Mouse (Mus musculus): ENCODE measurements around the gene P2rx6. TPM values are rescaled to one million over a fixed set of nuclear protein-coding genes. Genes with fewer than 3 reads are reported as not detected.

Gene P2rx6
- total and polyA plus RNA-seq, 2 experiments from 2014 or later = 2.3 to 5.1 TPM

GRCm38 (mm10) chr16:17529981-17530586, 31.6 kb upstream of the P2rx6 start:
- peak overlapping the region; percentile 99 for H3K27ac ChIP-seq
- H3K36me3 ChIP-seq (ENCODE audit: insufficient read depth, low read length) = peaks cover 24% of the 10 kb centered on the region
- H3K9ac ChIP-seq (replicated peaks; ENCODE audit: low read length) = peak overlapping the region; percentile 70
- H3K27me3 ChIP-seq (ENCODE audit: insufficient read depth, low read length) = no peaks in the 10 kb centered on the region
- peaks cover 14% of the 10 kb centered on the region for H3K4me1 ChIP-seq (ENCODE audit: insufficient read depth, low read length)
- ATAC-seq (peak; percentile 3; the same call in 1 of the 2 replicates), DNase-seq (ENCODE audit: low spot score) (no peak)
- H3K4me3 ChIP-seq (ENCODE audit: low read length) = peak overlapping the region; percentile 54
- 12% methylated on average over 17 of the region's 17 CpGs for WGBS
- no peak for TF ChIP-seq CTCF (IDR thresholded peaks at IDR 0.05; ENCODE audit: low read depth)
- no peaks in the 10 kb centered on the region for H3K9me3 ChIP-seq (ENCODE audit: low read length)
- peak overlapping the region; percentile 63 for H3K4me2 ChIP-seq (ENCODE audit: low read depth, low read length)

DNA sequence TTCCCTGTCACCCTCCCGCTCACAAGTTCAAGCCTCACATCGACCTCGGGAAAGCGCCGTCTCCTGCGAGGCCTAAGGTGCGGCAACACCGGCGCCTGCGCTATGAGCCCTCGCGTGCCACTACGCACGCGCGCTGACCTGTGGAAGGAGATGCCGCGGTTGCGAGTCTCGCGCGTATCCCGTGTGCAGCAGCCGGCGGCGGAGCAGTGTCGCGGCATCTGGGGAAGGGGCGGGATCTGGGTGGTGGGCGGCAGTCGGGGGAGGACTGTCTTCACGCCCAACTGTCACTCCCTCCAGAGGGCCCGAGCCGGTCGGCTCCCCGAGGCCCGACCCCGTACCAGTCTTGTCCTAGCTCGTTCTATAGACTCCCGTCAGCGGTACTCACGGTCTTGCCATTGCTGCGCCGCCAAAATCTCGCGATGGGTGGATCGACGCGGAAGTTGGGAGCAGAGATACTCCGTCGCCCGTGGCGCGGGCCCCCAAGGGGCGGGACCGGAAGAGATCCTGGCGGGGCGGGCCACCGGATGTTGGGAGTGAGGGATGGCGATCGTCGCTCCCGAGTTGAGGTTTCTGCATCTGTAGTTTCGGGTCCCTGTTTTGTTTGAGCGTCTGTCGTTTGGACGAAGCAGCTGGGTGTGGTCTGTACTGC, 30.9 kb upstream of the P2rx6 start, which contains the start of gene Thap7:
Gene Thap7, minus strand, starts transcription at position 497 of the 649 bp plus-strand sequence.
- H3K27ac ChIP-seq = peak within 1 kb of the TSS; percentile 99
- DNase-seq (ENCODE audit: low spot score) (peak; percentile 99), ATAC-seq (peak; percentile 96)
- no peaks in the 10 kb centered on the region for H3K27me3 ChIP-seq (ENCODE audit: insufficient read depth, low read length)
- WGBS = under 1% methylated on average over 67 of the region's 67 CpGs
- H3K4me1 ChIP-seq (ENCODE audit: insufficient read depth, low read length) = peaks cover 14% of the 10 kb centered on the region
- no peaks in the 10 kb centered on the region for H3K9me3 ChIP-seq (ENCODE audit: low read length)
- no peak for TF ChIP-seq CTCF (IDR thresholded peaks at IDR 0.05; ENCODE audit: low read depth)
- peak within 1 kb of the TSS; percentile 63 for H3K4me2 ChIP-seq (ENCODE audit: low read depth, low read length)
- H3K36me3 ChIP-seq (ENCODE audit: insufficient read depth, low read length) = peaks cover 17% of the 10 kb centered on the region
- peak within 1 kb of the TSS; percentile 54 for H3K4me3 ChIP-seq (ENCODE audit: low read length)
- H3K9ac ChIP-seq (replicated peaks; ENCODE audit: low read length) = peak within 1 kb of the TSS; percentile 70

DNA sequence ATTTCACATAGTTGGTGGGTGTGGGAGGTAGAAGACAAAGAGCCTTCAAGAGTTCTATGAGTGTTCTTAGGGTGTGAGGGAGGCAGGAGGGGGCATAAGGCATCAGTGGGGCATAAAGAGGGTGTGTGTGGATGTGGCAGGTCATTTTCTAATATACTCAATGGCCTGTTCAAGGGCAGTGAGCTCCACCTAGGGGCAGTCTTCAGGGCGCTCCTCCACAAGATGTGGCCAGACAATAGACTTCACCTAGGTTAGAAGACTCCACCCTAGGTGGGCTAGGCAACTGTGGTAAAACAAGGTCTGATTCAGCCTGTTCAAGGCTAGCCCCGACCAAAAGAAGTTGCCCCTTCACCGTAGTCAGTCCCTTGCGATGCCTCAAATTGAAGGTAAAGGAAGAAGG, 29.4 kb upstream of the P2rx6 start:
- Histone ChIP-seq H3K9me3 (ENCODE audit: low read length) (no peaks in the 10 kb centered on the region), H3K4me2 (ENCODE audit: low read depth, low read length) (no peak overlapping the region), H3K27ac (no peak overlapping the region), H3K9ac (replicated peaks; ENCODE audit: low read length) (no peak overlapping the region), H3K27me3 (ENCODE audit: insufficient read depth, low read length) (no peaks in the 10 kb centered on the region), H3K4me1 (ENCODE audit: insufficient read depth, low read length) (peaks cover 14% of the 10 kb centered on the region), H3K4me3 (ENCODE audit: low read length) (no peak overlapping the region), H3K36me3 (ENCODE audit: insufficient read depth, low read length) (peaks cover 12% of the 10 kb centered on the region; the same call in 1 of the 2 replicates)
- WGBS = 64% methylated on average over 4 of the region's 4 CpGs
- DNase-seq (ENCODE audit: low spot score) = peak; percentile 19
- peak; percentile 55 for TF ChIP-seq CTCF (IDR thresholded peaks at IDR 0.05; ENCODE audit: low read depth)
- no peak for ATAC-seq

- Histone ChIP-seq H3K27ac (no peak overlapping the region), H3K4me1 (ENCODE audit: insufficient read depth, low read length) (peaks cover 14% of the 10 kb centered on the region), H3K4me3 (ENCODE audit: low read length) (no peak overlapping the region), H3K27me3 (ENCODE audit: insufficient read depth, low read length) (no peaks in the 10 kb centered on the region), H3K9ac (replicated peaks; ENCODE audit: low read length) (no peak overlapping the region), H3K36me3 (ENCODE audit: insufficient read depth, low read length) (peaks cover 7% of the 10 kb centered on the region; the same call in 1 of the 2 replicates), H3K4me2 (ENCODE audit: low read depth, low read length) (no peak overlapping the region), H3K9me3 (ENCODE audit: low read length) (no peaks in the 10 kb centered on the region)
- DNase-seq (ENCODE audit: low spot score) (no peak), ATAC-seq (no peak)
- 71% methylated on average over 14 of the region's 14 CpGs for WGBS
- TF ChIP-seq CTCF (IDR thresholded peaks at IDR 0.05; ENCODE audit: low read depth) = no peak
Observed at GRCm38 (mm10) chr16:17532676-17533329, 28.9 kb upstream of the P2rx6 start.

DNA sequence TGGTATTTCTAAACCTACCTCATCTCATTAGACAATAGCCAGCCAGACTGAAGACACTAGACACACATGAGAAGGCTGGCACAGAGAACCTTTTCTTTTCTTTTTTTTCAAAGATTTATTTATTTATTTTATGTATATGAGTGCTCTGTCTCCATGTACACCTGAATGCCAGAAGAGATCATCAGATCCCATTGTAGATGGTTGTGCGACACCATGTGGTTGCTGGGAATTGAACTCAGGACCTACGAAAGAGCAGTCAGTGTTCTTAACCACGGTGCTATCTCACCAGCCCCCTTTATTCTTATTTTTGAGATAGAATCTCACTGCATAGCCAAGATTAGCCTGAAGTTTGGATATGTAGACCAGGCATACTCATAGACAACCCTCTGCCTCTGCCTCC, 25.1 kb upstream of the P2rx6 start:
- Histone ChIP-seq H3K9ac (replicated peaks; ENCODE audit: low read length) (no peak overlapping the region), H3K27me3 (ENCODE audit: insufficient read depth, low read length) (no peaks in the 10 kb centered on the region), H3K4me3 (ENCODE audit: low read length) (no peak overlapping the region), H3K4me1 (ENCODE audit: insufficient read depth, low read length) (peaks cover 6% of the 10 kb centered on the region), H3K4me2 (ENCODE audit: low read depth, low read length) (no peak overlapping the region), H3K36me3 (ENCODE audit: insufficient read depth, low read length) (no peaks in the 10 kb centered on the region), H3K27ac (no peak overlapping the region), H3K9me3 (ENCODE audit: low read length) (no peaks in the 10 kb centered on the region)
- 95% methylated on average over 3 of the region's 3 CpGs for WGBS
- ATAC-seq (no peak), DNase-seq (ENCODE audit: low spot score) (no peak)
- no peak for TF ChIP-seq CTCF (IDR thresholded peaks at IDR 0.05; ENCODE audit: low read depth)

DNA sequence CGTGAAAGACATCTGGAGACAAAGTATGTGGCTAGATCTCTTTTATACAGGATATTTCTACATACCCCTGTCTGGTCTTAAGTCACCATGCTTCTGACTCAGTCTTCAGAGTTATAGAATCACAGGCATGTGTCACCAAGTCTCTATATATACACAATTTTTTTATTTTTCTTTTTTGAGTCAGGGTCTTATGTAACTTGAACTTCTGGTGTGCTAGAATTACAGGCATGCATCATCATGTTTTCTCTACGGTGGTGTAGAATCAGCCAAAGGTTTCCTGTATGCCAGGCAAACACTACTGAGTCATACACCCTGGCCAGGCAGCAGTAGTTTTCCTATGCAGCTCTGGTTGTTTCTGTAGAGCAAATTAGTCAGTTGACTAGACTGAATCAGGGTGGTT, 19.1 kb upstream of the P2rx6 start:
- Histone ChIP-seq H3K27me3 (ENCODE audit: insufficient read depth, low read length) (no peaks in the 10 kb centered on the region; the same call in 1 of the 2 replicates), H3K4me1 (ENCODE audit: insufficient read depth, low read length) (no peaks in the 10 kb centered on the region), H3K9ac (replicated peaks; ENCODE audit: low read length) (no peak overlapping the region), H3K4me3 (ENCODE audit: low read length) (no peak overlapping the region), H3K27ac (no peak overlapping the region), H3K36me3 (ENCODE audit: insufficient read depth, low read length) (no peaks in the 10 kb centered on the region), H3K9me3 (ENCODE audit: low read length) (no peaks in the 10 kb centered on the region), H3K4me2 (ENCODE audit: low read depth, low read length) (no peak overlapping the region)
- no peak for TF ChIP-seq CTCF (IDR thresholded peaks at IDR 0.05; ENCODE audit: low read depth)
- WGBS = 88% methylated on average over 2 of the region's 2 CpGs
- no peak for ATAC-seq
- DNase-seq (ENCODE audit: low spot score) = no peak

Measured in hindbrain, postnatal 0 days (tissue).